Mouse (Mus musculus) G1E (cell line): ENCODE measurements around the gene Tbl1xr1. TPM values are rescaled to one million over a fixed set of nuclear protein-coding genes. Genes with fewer than 3 reads are reported as not detected.

ENCODE experiments used
- ATAC-seq: 2 replicates; pipeline ENCODE4 v1.8.0; 2016; ENCODE audit warnings: mild to moderate bottlenecking; ENCODE audit not compliant: insufficient number of reproducible peaks, poor library complexity, low FRiP score, severe bottlenecking; ENCODE audit errors: extremely low read depth
- DNase-seq: peaks from one replicate; pipeline ENCODE4 v3.0.0; 2012; ENCODE audit warnings: low spot score
- H3K27me3 ChIP-seq: 2 replicates; pipeline ENCODE4 v1.6.1; 2012; ENCODE audit warnings: mild to moderate bottlenecking, low read length, inconsistent platforms; ENCODE audit not compliant: insufficient read depth
- H3K36me3 ChIP-seq: replicated peaks from 2 replicates; pipeline ENCODE3; 2012; ENCODE audit warnings: mild to moderate bottlenecking, inconsistent platforms
- H3K4me1 ChIP-seq: 2 replicates; pipeline ENCODE4 v1.6.1; 2012; ENCODE audit warnings: low read depth, low read length, inconsistent platforms, mixed read lengths; ENCODE audit not compliant: insufficient read depth
- H3K4me3 ChIP-seq: 2 replicates; pipeline ENCODE4 v1.5.1; 2012; ENCODE audit warnings: low read depth, mild to moderate bottlenecking, inconsistent platforms, low read length, moderate library complexity, mixed read lengths
- H3K9me3 ChIP-seq: replicated peaks from 2 replicates; pipeline ENCODE4 v1.6.1; 2012; ENCODE audit warnings: inconsistent platforms
- CTCF ChIP-seq: IDR thresholded peaks from 2 replicates; pipeline ENCODE4 v1.5.1; 2012; ENCODE audit warnings: low read depth, low read length, inconsistent platforms, mixed read lengths
- GATA1 ChIP-seq: IDR thresholded peaks from 2 replicates; pipeline ENCODE4 v1.6.1; 2012; ENCODE audit warnings: borderline replicate concordance, low read length, inconsistent platforms, mixed read lengths
- GATA2 ChIP-seq: IDR thresholded peaks from 2 replicates; pipeline ENCODE4 v1.6.1; 2012; ENCODE audit warnings: low read depth, low read length, inconsistent platforms, borderline replicate concordance
- POLR2AphosphoS5 ChIP-seq: IDR thresholded peaks from 2 replicates; pipeline ENCODE4 v1.6.1; 2012; ENCODE audit warnings: low read depth, low read length, inconsistent platforms; ENCODE audit not compliant: insufficient replicate concordance
- TAL1 ChIP-seq: conservative IDR thresholded peaks from 2 replicates; pipeline ENCODE4 v1.6.1; 2012; ENCODE audit warnings: low read depth, low read length, inconsistent platforms, mixed read lengths
- polyA plus RNA-seq: library from polyadenylated mRNA; stranded (reverse); fragments of >175 nt; gene quantifications from 2 replicates; pipeline ENCODE4 v1.2.3, GENCODE M21; 2012
- total RNA-seq, 2 experiments: library from RNA; stranded (forward) in 1 of 2; stranded (reverse) in 1 of 2; fragments of 200-1000 nt in 1 of 2; fragments of >200 nt in 1 of 2; fragmentation: Nextera tagmentation in 1 of 2; gene quantifications; 2 replicates each; pipeline ENCODE4 v1.2.3; 2014 to 2017

Tbl1xr1 gene
- total and polyA plus RNA-seq, 3 experiments = 25.9 to 95.8 (median 53.5) TPM

DNA sequence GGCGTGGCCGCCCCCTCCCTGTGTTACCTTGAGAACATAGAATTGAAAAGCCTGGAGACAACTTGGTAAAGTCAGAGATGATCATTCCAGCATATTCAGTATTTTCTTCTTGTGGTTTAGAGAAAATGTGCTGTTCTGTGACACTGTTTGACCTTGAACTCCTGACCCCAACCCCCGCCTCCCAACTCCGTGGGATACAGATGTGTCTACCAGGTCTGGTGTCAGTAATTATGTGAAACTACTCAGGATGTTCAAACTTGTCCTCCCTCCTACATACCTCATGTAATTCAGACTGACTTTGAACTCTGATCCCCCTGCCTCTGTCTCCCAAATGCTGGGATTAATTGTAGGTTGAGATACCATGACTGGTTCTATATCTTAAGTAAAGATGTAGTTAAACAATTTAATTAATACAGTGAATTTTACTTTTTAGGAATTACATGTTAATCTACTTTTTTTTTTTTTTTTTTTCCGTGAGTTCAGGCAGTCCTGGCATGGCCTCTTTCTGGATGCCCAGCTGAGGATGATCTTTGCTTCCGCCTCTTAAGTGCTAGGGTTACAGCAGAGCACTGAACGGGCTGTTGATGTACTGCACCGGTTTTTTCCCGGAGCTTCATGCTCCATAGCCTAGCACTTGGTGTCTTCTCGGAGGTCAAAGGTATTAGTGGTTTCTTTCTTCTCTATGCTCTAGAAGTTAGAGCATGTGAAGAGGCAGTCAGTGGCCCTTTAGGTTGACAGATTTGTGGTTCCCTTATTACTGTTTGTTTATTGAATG is 8.0 kb downstream of the Tbl1xr1 start:
- ATAC-seq (no peak), DNase-seq (no peak)
- Histone ChIP-seq H3K4me1 (peaks cover 51% of the 10 kb centered on the region), H3K36me3 (peaks cover 52% of the 10 kb centered on the region), H3K27me3 (no peaks in the 10 kb centered on the region), H3K4me3 (no peak overlapping the region; the same call in 1 of the 2 replicates), H3K9me3 (no peaks in the 10 kb centered on the region)
- no peak for TF ChIP-seq GATA1

DNA sequence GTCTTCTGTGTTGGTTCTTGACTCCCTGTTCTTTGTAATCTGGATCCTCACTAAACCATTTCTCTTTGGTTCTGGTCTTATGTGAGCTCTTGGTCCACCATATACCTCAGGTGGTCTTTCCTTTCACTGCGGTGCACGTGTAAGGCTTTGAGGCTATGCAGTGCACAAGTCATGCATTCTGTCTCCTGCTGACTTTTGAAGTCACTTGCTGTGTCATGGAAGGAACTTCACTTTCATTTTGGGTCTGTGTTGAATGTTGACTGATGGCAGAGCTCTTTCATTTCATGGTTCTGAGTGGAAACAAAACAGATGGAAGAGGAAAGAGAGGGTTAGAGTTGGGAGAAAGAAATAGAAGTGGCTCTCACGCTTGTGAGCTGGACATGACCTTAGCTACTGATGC is 13.4 kb downstream of the Tbl1xr1 start:
- Histone ChIP-seq H3K4me1 (peaks cover 26% of the 10 kb centered on the region), H3K4me3 (no peak overlapping the region), H3K36me3 (peaks cover 52% of the 10 kb centered on the region), H3K9me3 (no peaks in the 10 kb centered on the region), H3K27me3 (no peaks in the 10 kb centered on the region)
- ATAC-seq (no peak), DNase-seq (no peak)
- no peak for TF ChIP-seq CTCF
- TF ChIP-seq GATA2 = no peak
- no peak for TF ChIP-seq POLR2AphosphoS5
- no peak for TF ChIP-seq TAL1
- TF ChIP-seq GATA1 = no peak

DNA sequence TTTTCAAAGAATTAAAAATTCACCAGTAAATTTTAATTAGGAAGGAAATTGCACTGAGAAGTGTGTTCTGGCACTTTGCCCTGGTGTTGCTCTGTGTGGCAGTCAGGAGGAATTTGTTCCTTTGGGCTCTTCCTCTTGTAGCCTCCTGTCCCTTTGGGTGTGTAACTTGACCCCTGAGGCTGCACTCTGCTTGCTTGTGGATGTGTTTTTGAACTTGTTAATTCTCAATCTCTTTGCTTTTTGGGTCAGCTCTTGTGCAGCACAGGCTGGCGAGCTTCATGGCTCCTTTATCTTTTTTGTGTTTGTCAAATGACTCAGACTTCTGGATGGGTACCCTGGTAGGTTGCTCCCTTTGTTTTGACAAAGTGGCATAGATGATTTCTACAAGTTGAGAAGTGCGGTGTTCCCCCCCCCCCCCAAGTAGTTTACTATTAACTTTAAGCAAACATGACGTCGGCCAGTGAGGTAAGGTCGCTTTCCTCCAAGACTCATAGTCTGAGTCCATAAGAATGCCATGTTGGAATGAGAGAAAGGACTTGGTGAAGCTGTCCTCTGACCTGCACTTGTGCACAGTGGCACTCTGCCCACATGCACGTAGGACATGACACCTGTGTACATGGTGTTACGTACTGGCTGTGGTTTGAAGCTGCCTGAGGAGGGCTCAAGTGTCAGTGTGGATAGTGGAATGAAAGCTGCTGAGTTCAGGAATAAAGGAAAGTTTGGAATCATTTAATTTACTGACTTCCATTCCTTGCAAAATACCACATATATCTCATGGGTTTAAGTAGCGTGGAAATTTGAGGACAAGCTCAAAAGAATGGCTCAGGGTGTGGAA is 14.2 kb downstream of the Tbl1xr1 start:
- DNase-seq (no peak), ATAC-seq (no peak)

DNA sequence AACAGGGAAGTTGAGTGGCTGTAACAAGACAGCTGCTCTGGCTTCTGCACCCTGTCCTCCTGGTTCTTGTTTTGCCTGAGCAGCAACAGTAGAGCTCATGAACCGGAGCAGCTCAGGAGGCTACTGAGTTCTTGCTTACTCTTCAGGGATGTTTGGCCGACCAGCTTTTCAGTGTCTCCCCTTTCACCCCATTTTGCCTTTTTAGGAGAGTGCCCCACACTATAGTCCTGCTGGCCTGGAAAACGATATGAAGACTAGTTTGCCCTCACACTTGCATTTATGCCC is 14.8 kb downstream of the Tbl1xr1 start:
- no peak for DNase-seq
- peaks cover 30% of the 10 kb centered on the region for H3K4me1 ChIP-seq
- no peaks in the 10 kb centered on the region for H3K27me3 ChIP-seq
- ATAC-seq = no peak
- no peak for TF ChIP-seq CTCF
- no peak for TF ChIP-seq GATA2
- TF ChIP-seq POLR2AphosphoS5 = no peak
- TF ChIP-seq TAL1 = no peak
- TF ChIP-seq GATA1 = no peak
- H3K9me3 ChIP-seq = no peaks in the 10 kb centered on the region
- peaks cover 54% of the 10 kb centered on the region for H3K36me3 ChIP-seq
- H3K4me3 ChIP-seq = no peak overlapping the region

More for the DNA sequence above, 14.2 kb downstream of the Tbl1xr1 start:
- no peak for TF ChIP-seq GATA2
- TF ChIP-seq POLR2AphosphoS5 = no peak
- no peak for TF ChIP-seq GATA1
- TF ChIP-seq TAL1 = no peak
- peaks cover 26% of the 10 kb centered on the region for H3K4me1 ChIP-seq
- H3K36me3 ChIP-seq = peaks cover 50% of the 10 kb centered on the region
- no peaks in the 10 kb centered on the region for H3K27me3 ChIP-seq
- no peaks in the 10 kb centered on the region for H3K9me3 ChIP-seq
- no peak overlapping the region for H3K4me3 ChIP-seq

DNA sequence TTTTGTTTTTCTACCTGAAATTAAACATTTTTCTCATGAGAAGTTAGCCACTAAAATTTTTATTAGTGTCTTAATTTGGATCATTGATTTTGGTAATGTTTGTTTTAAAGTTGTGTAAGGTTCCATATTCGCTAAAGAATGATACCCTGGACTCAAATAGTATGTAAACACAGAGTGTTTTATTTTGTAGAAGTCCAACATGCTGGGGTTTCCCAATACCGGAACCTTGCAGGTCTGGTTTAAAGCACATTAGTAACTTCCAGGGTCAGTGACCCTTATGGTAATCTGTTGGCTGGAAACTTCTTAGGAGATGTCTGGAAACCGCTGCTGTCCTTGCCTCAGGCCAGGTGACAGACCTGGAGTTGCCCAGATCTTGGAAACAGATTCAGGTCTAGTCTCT is 15.2 kb downstream of the Tbl1xr1 start:
- Histone ChIP-seq H3K4me1 (peaks cover 30% of the 10 kb centered on the region), H3K27me3 (no peaks in the 10 kb centered on the region), H3K9me3 (no peaks in the 10 kb centered on the region), H3K36me3 (peaks cover 56% of the 10 kb centered on the region), H3K4me3 (no peak overlapping the region)
- TF ChIP-seq GATA1 (no peak), POLR2AphosphoS5 (no peak), TAL1 (no peak), CTCF (no peak), GATA2 (no peak)
- DNase-seq (no peak), ATAC-seq (no peak)

DNA sequence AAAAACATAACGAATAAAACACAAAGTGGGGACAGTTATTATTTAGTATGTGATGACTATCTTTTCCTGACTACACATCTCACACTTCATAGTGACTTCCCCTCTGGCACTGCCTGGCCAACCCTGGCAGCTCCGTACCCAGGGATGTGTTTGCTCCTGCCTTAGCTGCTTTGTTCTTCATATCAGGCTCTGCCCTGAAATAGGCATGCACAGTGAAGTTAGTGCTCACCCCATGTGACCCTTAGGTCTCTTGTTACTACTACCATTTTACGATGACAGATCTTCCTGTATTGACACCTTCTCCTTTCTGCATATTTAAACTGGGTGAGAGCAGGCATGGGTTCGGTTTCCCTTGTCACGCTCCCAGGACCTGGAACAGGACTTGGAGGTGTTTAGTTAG is 16.3 kb downstream of the Tbl1xr1 start:
- DNase-seq (no peak), ATAC-seq (no peak)
- Histone ChIP-seq H3K4me1 (peaks cover 28% of the 10 kb centered on the region), H3K36me3 (peaks cover 59% of the 10 kb centered on the region), H3K9me3 (no peaks in the 10 kb centered on the region), H3K27me3 (no peaks in the 10 kb centered on the region), H3K4me3 (no peak overlapping the region)
- no peak for TF ChIP-seq POLR2AphosphoS5
- TF ChIP-seq GATA2 = no peak
- no peak for TF ChIP-seq TAL1
- no peak for TF ChIP-seq GATA1
- no peak for TF ChIP-seq CTCF

DNA sequence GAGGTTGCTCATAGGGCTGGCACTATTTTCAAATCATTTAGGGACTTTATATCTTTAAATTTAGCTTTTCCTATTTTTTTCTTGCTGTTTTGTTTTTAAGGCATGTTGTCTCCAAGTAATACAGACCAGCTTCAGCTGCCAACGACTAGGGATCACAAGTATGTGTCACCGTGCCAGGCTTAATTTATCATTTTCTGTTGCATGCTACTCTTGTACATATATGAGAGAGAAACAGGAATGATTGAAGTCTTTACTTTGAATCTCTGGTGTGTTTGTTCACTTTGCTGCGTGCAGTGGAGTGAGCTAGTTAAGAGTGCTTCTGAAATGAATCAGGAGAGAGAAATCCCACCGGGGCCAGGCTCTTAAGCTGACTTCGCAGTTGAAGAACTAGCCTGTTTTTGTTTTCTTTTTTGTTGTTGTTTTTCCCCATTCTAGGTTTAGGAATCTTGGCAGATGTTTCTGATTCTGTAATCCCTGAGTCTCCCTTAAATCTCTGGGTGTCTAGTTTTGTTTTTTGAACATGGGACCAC is 27.6 kb downstream of the Tbl1xr1 start:
- Histone ChIP-seq H3K27me3 (no peaks in the 10 kb centered on the region), H3K9me3 (no peaks in the 10 kb centered on the region), H3K36me3 (peaks cover 63% of the 10 kb centered on the region), H3K4me3 (no peak overlapping the region), H3K4me1 (peaks cover 13% of the 10 kb centered on the region)
- TF ChIP-seq CTCF (no peak), GATA2 (no peak), POLR2AphosphoS5 (no peak), GATA1 (no peak), TAL1 (no peak)
- ATAC-seq = no peak
- DNase-seq = no peak
